Mouse (Mus musculus): ENCODE results near the gene Gm17535.
"Not testable (repeated sequence)": the region's sequence is repeated elsewhere in the genome, so short reads cannot be mapped to it uniquely, and the experiment has no call there.

- TF ChIP-seq CTCF, EP300 (IDR thresholded peaks at IDR 0.05): not testable (repeated sequence)
Measured at GRCm38 (mm10) chr9:3023985-3024648, 10.3 kb upstream of the Gm17535 start.

Data from lung, postnatal 0 days (tissue).